Mouse (Mus musculus) right cerebral cortex, postnatal 14 days (tissue): ENCODE measurements around the gene Lrrfip1.
A peak's percentile ranks its signal among the peaks of the same experiment; 100 is the strongest.

Source experiments
- DNase-seq: peaks from one replicate; pipeline ENCODE4 v3.0.0; 2022

Lrrfip1 gene

DNA sequence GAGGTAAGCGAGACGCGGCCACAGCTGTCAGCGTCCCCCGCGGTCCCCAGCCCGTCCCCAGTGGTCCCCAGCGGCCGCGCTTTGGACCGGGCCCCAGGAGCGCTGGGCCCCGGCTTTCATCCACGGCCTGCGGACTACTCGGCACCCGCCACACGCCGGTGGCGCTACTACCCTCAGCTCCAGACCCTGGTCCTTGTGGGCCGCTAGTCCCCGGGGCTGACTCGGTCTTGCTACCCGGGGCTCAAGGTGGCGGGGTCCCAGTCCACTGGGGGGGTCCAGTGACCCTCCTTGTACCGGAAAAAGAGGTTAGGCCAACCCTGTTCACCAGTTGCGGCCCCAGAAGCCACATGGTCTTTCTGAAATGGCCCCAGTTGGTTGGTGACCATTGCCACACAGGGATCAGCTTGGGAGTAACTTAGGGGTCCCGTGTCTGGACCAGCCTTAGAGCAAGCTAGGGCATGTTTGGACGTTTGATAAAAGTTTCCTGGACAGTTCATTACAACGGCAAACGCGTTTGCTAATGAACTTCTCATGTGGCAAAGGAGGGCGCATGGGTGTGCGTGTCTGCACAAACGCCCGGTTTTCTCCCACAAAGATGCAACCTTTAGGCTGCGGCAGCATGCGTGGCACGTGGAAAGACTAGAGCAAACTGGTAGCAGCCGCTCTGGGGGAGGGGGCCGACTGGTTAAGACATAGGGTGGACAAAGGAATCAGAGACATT is 514 bp downstream of the Lrrfip1 start:
- DNase-seq, result peak; percentile 40

DNA sequence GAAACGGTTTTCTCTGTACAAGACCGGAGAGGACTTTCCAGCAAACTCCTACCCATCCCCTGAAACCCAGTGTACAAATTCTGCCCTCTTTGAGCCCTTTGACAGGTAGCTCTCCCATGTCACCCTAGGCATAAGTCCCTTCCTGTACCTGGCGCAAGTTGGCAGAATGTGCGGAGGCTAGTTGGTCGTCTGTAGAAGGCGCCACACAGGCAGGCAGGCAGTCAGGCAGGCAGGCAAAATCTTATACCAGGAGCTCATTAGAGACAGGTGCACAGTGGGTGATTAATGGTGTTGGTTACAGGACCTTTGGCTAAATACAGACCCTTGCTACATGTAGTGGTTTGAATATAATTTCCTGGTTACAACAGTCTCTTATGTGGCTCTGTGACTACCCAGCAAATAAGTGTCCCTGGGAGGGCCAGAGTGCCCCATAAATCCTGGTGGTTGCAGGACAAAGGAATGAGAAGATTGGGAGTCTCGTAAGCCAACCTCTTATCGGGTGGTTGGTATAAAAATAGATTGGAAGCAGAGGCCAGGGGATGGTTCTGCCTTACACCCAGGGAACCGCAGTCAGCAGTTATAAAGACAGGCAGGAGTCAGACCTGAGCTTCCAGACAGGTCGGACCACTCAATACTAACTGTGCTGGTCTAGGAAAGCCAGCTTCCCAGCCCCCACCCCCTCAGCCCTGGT is 1.5 kb downstream of the Lrrfip1 start:
- DNase-seq, result no peak

DNA sequence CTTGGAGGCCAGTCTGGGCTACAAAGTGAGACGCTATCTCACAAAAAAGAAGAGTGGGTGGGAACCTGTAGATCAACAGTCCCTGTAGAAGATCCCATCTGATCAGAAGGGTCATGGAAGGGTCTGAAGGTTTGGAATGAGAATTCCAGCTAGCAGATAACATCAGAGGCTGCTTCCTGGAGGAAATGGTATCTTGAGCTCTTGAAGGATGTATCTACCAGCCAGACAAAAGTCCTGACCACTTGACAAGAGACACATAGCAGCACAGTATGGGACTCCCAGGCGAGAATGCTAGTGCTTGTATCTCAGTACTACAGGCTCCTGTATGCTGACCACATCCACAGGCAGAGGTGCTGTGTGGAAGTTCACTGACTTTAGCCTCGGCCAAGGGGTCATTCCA is 2.6 kb downstream of the Lrrfip1 start:
- DNase-seq, result no peak

DNA sequence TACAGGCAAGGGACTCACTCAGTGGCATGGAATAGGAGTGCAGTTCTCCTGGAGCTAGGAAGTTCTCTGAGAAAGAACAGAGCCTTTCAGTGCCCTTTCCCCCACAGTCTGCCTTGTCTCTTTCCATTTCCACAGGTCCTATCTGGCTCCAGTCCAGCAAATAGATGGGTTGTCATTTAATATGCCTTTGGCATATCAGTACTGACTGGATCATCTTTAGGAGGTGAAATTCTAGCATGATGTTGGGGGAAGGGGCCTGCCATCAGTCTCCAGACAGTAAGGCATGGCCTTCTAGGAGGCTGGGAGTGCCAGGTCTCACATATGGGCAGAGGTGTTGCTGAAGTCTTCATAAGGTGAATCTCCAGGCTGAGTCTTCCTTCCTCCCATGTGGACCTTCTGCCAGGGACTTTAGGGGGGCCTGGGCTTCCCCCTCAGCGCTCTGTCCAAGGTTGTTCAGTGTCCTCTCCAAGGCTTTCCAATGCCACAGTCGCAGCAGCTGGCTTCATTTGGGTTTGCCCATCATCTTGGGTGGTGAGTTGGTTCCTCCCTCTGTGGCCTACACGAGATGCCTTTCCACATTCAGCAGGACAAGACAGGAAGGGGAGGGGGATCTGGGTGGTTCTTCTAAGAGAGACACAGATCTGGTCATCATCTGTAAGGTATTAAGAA is 3.5 kb downstream of the Lrrfip1 start:
- DNase-seq, result no peak

GRCm38 (mm10) chr1:91002641-91003040 is 4.1 kb downstream of the Lrrfip1 start:
- DNase-seq, result no peak

DNA sequence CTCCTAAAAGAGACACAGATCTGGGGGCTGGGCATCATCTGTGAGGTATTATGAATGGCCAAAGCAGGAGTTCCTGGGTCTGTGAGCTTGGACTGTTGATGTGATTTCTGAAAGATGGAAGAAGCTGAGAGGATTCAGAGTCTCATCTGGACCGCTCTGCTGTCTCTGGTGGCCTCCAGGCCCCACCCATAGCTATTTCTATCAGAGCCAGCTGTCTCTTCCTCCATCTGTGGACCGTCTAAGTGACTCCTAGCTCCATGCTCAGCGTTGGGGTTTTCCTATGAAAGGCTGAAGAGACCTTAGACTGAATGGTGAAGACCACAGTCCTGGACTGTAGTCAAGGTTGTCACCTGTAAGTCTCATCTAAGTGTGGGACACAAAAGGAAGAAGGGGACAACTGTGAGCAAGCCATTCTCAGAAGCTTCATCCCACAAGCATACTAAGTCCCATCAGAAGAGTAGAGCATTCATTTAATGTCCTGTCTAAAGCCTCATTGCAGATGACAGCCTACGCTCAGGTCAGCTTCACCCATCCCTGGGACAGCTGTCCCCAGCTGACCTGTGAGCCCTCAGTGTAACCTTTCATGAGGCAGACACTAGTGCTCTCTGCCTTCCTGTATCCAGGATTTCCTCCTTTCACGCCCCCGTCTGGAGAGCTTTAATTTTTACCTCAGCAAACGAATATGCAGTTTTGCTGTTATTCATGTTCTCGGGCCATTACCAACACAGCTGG is 5.2 kb downstream of the Lrrfip1 start:
- no peak for DNase-seq

DNA sequence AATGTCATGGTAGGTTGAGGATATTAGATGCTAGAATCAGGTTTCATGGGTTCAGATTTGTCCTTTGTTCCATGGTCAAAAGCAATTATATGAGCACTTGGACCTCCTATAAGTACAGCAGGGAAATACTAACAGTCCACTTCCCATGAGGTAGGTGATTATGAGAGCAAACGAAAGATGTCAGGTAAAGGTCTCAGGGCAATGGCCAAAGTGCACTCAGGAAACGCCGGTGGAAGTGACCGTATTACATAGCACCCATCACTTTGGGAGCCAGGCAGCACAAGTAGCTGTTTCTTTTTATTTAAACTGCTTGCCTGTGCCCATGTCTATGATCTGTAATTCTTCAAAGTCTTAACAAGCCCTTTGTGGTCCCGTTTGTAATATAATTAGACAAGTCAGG is 7.5 kb downstream of the Lrrfip1 start:
- no peak for DNase-seq

- DNase-seq, result no peak
Observed at GRCm38 (mm10) chr1:91006708-91007107, 8.2 kb downstream of the Lrrfip1 start.

DNA sequence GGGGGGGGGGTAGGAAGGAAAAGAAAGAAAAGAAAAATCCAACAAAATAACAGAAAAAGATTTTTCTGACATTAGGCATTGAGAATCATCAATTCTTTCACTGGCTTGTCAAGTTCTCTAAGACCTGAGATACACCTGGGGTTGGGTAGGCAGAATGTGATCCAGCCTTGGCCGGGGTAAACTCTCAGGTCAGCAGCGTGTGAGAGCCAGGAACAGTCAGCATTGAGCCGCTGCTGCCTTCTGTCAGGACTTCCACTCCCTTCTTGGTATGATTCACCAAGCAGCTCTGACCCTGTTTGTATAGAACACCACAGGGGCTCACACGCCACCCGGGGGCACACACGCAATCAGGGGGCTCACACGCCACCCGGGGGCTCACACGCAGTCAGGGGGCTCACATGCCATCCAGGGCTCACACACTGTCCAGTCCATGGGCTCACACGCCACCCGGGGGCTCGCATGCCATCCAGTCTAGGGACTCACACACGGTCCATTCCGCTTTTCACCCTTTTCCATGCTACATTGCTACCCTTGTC is 9.7 kb downstream of the Lrrfip1 start:
- DNase-seq, result no peak

- DNase-seq, result no peak
Observed at GRCm38 (mm10) chr1:91008746-91009145, 10.2 kb downstream of the Lrrfip1 start.

DNA sequence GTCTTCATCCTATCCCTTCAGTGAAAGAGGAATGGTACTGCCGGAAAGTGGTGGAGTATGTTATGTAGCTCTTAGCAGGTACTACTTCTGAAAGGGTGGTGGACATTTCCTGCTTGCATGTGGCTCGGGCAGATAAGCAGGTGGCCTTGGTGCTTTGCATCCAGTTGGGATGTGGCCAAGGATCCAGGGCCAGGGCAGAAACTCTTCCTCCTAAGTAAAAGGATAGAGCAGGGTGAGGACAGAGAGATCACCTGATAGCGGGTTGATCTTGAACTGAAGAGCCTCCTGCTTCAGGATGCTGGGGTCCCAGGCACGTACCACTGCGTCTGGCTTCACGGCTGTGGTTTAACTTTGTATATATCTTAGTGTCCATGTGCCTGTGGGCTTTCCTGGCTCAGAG is 10.7 kb downstream of the Lrrfip1 start:
- no peak for DNase-seq

GRCm38 (mm10) chr1:91010216-91010615 is 11.7 kb downstream of the Lrrfip1 start:
- DNase-seq, result no peak

- no peak for DNase-seq
Observed at GRCm38 (mm10) chr1:91010716-91011115, 12.2 kb downstream of the Lrrfip1 start.

- no peak for DNase-seq
Observed at GRCm38 (mm10) chr1:91011336-91011735, 12.8 kb downstream of the Lrrfip1 start.

- no peak for DNase-seq
Observed at GRCm38 (mm10) chr1:91013803-91014202, 15.3 kb downstream of the Lrrfip1 start.

DNA sequence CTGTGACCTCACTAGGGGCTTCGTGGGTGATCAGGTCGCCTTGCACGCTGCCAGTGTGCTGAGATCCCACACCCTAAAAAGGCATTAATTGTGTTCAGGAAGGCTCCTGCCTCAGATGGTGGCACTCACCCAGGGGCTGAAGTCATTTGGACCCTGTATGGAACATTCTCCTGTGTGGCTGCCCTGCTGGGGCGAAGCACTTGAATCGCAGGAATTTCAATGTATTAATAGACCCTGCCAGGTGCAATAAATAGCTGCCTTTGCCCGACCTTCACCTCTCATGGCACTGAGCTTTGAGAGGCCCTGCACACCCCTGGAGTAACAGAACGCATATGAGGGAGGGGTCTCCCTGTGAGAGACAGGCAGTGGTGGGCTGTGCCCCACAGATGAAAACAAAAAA is 17.0 kb downstream of the Lrrfip1 start:
- no peak for DNase-seq

GRCm38 (mm10) chr1:91017111-91017758 is 18.7 kb downstream of the Lrrfip1 start:
- peak; percentile 40 for DNase-seq

GRCm38 (mm10) chr1:91019346-91019745 is 20.8 kb downstream of the Lrrfip1 start:
- DNase-seq, result no peak

GRCm38 (mm10) chr1:91021304-91021703 is 22.8 kb downstream of the Lrrfip1 start:
- DNase-seq, result no peak

GRCm38 (mm10) chr1:91022157-91022895 is 23.8 kb downstream of the Lrrfip1 start:
- no peak for DNase-seq

- DNase-seq, result no peak
Observed at GRCm38 (mm10) chr1:91023230-91023629, 24.7 kb downstream of the Lrrfip1 start.

DNA sequence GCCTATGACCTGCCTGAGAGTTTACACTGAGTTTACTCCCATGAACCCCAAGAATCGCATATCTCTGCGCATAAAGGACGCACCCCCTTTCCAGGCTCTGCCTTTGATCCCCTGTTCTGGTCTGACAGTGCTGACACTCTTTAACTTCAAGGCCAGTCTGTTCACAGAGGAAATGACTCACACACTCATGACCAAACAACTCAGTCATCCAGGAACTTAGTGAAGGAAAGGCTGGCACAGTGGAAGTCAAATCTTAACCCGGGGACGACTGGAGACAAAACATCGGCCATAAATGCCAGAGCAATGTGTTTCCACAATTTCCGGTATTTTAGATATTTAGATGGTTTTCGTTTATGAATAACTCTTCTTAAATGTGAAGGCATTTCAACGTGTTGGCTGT is 25.4 kb downstream of the Lrrfip1 start:
- DNase-seq, result no peak
